Mouse (Mus musculus) lung, postnatal 36 days (tissue): ENCODE data around the gene Eif5b.
"Not testable (repeated sequence)": the region's sequence is repeated elsewhere in the genome, so short reads cannot be mapped to it uniquely, and the experiment has no call there.

Source experiments
- DNase-seq: peaks from one replicate; pipeline ENCODE4 v3.0.0; 2022; ENCODE audit warnings: mixed read lengths

Gene Eif5b

GRCm38 (mm10) chr1:38006741-38007140 lies 8.9 kb downstream of the Eif5b start:
- DNase-seq, result no peak

DNA sequence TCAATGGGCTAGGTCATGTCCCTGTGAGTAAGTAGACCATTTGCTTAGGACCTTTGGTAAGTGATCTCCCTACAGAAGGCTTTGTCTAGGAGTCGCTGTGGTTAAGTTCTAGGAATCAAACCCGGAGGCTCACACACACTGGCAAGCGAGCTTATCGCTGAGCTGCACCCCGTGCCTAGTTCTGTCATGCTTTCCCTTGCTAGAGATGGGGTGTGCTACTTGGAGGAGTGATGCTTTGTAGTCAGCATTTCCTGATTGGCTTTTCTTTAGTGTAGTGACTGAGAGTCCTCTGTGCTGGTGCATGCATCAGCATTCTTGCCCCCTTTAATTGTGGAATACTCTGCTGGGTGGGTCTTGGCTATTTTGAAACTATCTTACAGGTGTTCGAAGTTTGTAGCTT lies 13.8 kb downstream of the Eif5b start:
- no peak for DNase-seq

GRCm38 (mm10) chr1:38012104-38012503 lies 14.3 kb downstream of the Eif5b start:
- DNase-seq, result peak; percentile 43

- DNase-seq, result no peak
Observed at GRCm38 (mm10) chr1:38012509-38012908, 14.7 kb downstream of the Eif5b start.

DNA sequence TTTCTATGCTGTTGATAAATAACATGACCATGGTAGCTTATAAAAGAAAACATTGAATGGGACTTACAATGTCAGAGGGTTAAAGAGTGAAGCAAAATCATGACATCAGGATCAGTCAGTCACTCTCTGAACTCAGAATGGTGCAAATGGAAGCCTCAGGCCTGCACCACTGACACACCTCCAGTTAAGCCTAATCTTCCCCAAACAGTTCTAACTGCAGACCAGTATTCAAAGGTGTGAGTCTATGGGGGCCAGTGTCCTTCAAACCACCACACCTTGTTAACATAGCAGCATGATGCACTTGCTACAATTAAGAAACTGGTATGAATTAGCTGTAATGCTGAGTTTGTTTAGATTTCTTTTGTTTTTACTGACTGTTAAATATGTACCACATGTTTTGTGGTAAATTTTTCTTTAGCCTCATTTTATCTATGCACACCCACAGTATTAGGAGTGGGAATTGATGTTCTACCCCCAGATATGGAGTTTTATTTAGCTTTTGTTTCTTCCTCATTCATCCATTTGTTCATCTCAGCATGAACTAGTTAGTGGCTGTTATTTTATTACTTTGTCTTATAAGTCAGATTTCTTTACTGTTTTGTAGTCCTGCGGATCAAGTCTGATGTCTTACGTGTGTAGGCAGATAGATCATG lies 16.9 kb downstream of the Eif5b start:
- no peak for DNase-seq

DNA sequence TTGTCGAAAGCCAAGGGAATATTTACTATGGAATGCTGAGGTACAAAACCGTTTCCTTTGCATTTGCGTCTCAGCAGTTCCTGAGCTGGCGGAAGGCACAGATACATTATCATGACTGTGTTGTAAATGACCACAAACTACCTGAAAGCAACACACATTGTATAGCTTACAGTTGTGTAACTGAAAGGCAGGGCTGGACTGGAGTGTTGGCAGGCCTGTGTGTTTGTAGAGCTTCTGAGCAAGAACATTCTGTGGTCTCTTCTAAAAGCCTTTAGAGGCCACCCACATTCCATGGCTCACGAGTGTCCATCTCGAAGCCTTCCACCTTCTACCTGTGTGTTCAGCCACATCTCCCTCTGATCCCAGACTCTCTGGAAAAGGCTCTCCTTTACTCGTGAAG lies 29.5 kb downstream of the Eif5b start:
- DNase-seq, result peak; percentile 66

GRCm38 (mm10) chr1:38031391-38031790 lies 33.6 kb downstream of the Eif5b start:
- DNase-seq, result no peak

DNA sequence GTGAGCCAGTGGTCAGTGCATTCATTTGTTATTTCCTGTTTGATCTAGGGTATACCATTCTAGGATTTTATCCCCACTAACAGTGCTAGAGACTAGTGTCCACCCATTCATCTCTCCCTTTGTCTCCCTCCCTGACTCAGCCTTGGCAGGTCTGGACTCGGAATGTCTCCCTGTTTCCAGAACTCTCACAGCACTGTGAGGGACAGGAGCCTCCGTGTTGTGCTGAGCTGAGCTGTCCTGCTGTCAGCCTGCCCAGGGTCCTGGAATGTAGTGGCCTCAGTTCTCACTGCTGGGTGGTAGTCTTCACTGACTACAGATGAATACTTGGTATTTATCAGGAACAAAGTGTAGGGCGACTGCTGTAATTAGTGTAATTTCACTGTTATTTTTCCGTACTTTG lies 37.7 kb downstream of the Eif5b start:
- no peak for DNase-seq

- DNase-seq, result no peak
Observed at GRCm38 (mm10) chr1:38037375-38037774, 39.6 kb downstream of the Eif5b start.

DNA sequence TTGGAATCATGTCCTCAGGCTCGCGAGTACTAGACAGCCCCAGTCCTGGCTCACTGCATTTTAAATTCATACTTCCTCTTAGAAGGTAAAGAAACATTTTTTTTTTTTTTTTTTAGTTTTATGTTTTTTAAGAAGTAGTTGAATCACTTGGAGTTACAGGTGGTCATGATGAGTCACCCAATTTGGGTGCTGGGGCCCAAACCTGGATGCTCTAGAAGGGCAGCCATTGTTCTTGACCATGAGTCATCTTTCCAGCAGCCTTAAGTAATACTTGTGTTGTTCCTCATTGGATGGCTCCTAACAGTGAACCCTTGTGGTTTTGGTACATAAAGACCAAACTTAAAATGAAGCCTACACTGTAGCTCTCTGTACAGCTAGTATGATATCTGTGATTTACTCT lies 41.1 kb downstream of the Eif5b start:
- no peak for DNase-seq

- no peak for DNase-seq
Observed at GRCm38 (mm10) chr1:38048121-38048520, 50.3 kb downstream of the Eif5b start.

DNA sequence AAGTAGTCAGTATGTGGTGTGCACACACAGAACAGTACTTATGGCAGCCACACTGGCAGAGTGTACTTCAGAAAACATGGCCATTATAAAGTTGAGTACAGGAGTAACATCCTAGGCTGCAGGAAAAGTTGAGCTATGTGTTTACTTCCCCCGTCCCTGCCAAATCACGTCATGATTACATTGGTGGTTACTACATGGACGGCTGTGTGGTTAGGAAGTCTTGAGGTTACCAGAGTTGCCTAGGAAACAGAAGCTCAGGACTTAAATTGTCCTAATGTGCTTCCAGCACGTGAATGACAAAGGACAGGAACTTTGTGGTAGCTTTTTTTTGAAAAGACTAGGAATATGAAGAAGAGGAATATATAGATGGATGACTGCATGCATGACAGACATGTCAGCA lies 51.8 kb downstream of the Eif5b start:
- DNase-seq, result peak; percentile 27

DNA sequence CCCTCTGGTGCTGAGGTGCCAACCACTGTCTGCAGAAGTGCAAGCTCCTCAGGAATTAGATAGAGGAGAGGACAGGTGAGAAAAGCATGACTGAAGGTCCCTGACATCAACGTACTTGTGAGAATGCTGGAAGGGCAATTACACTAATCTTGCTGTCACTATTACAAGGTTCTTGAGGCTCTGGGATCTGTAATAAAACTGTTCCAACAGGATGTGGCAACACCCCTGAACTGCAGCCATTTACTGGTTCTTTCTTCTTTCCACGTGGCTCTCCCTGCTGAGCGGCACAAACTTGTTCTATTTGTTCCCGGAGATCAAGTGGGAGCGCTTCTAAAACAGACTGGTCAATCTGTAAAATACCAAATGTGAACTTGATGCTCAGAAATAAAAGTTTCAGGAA lies 57.4 kb downstream of the Eif5b start:
- no peak for DNase-seq

GRCm38 (mm10) chr1:38058417-38058816 lies 60.6 kb downstream of the Eif5b start:
- DNase-seq, result no peak

DNA sequence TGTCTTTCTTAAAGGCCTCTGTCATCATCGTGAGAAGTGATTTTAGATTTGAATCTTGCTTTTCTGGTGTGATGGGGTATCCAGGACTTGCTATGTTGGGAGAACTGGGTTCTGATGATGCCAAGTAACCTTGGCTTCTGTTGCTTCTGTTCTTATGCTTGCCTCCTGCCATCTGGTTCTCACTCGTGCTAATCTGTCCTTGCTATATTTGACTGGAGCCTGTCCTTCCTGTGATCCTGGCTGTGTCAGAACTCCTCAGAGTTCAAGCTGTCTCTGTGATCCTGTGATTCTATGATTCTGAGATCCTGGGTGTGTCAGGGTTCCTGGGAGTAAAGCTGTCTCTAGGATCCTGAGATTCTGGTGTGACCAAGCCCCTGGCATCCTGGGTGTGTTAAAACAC lies 64.3 kb downstream of the Eif5b start:
- DNase-seq, result not testable (repeated sequence)

- no peak for DNase-seq
Observed at GRCm38 (mm10) chr1:38067276-38067675, 69.5 kb downstream of the Eif5b start.

DNA sequence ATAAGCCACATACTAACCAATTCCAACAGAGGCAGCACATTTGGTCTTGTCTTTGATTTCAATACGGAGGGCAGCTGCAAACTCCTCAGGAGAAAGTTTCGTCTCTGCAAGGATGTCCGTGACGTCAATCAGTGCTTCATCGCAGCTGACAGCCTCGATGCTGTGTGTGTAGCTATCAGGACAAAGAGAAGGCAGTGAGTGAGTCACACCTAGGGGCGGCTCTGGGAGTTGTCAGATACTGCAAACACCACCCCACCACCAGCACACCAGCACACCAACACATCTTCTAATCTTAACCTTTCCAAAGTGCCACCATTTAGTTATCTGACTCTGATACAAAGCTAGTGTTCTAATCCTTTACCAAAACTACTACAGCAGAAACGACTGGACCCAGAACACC lies 73.5 kb downstream of the Eif5b start:
- no peak for DNase-seq

GRCm38 (mm10) chr1:38081316-38081715 lies 83.5 kb downstream of the Eif5b start:
- DNase-seq, result no peak

DNA sequence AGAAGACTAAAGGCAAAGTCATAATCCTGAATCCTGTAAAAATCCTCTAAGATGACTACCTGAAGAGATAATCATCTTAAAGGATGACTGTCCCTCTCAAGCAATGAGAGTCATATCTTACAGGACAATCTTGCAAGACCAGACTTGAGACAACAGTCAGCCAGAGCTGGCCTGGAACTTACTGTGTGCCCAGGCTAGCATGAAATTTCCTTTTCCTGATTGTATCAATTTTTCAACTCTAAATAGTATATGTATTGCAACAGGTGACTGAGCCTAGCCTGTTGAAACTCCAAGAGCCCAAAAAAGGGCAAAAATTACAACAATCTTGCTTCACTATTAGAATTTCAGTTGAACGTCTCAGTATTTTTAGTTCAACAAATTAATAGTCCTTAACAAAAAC lies 105.4 kb downstream of the Eif5b start:
- no peak for DNase-seq

DNA sequence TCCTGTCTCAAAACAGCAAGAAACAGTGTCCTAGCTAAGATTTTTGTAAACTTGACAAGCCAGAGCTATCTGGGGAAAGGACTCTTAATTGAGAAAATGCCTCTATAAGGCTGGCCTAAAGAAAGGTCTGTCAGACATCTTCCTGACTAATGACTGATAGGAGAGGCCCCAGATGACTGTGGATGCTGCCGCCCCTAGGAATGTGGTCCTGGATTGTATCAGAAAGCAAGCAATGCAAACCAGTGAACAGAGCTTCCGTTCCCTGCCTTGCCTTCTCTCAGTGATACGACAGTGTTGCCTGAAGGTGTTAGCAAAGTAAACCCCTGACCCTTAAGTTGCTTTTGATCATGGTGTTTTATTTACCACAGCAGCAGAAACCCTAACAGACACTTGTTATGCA lies 106.0 kb downstream of the Eif5b start:
- no peak for DNase-seq
